Mouse (Mus musculus) kidney, postnatal 25 days (tissue): ENCODE measurements around the gene Prkca.

Experiments
- DNase-seq, 2 experiments: peaks; one replicate each; pipeline ENCODE4 v3.0.0; 2021; ENCODE audit warnings: mixed read lengths in 2 of 2

Gene Prkca

GRCm38 (mm10) chr11:108336445-108336844, 7.3 kb downstream of the Prkca start:
- DNase-seq, result no peak

- no peak for DNase-seq
Observed at GRCm38 (mm10) chr11:108335536-108335935, 8.2 kb downstream of the Prkca start.

- DNase-seq, result no peak
Observed at GRCm38 (mm10) chr11:108334658-108335057, 9.1 kb downstream of the Prkca start.

DNA sequence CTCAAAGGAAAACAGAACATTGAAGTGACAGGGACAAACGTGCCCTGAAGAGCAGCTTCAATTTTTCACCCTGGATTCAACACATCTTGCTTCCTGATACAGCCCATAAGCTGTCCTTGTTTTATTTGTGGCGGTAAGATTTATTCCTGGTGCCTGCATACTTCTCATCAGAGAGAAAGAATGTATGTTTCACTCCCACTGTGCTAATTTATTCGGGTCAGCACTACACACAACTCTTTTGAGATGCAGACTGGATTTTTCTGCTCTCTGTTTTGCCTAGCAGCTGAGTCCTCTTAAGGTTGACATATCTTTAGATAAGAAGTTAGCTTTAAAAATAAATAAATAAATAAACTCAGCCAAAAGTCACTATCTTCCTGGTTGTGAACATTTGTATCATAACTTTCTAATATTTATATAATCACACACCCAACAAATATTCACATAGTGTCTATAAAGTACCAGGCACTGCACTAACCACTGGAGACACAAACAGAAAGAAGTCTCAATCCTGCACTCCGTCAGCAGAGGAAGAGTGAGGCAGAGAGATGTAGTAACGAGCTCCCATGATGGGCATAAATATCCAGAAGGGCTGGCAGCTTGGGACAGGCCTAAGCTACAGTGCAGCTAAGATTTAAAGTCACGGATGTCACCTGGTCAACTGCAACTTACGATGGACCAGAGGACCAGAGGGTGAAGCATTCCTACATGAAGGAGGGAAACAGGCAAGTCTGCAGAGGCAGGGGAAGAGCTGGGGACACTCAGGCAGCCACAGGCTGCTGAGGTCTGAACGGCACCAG, 9.9 kb downstream of the Prkca start:
- no peak for DNase-seq

DNA sequence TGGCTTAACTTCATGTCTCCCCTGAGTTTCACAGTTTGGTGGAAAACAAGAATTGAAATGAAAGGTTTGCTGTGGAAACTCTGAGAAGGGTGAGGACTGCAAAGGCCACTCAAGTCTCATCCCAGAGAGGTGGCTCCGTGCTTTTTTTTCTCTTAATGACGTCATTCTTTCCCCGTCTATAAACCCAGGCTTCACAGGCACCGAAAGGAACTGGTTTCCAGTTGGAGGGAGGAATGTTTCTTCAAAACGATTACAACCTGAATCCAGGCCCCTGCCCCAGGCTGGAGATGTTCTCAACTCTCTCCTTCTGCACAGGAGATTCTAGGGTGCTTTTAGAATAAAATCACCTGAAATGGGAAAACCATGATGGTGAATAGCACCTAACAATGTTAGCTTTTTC, 10.7 kb downstream of the Prkca start:
- no peak for DNase-seq

DNA sequence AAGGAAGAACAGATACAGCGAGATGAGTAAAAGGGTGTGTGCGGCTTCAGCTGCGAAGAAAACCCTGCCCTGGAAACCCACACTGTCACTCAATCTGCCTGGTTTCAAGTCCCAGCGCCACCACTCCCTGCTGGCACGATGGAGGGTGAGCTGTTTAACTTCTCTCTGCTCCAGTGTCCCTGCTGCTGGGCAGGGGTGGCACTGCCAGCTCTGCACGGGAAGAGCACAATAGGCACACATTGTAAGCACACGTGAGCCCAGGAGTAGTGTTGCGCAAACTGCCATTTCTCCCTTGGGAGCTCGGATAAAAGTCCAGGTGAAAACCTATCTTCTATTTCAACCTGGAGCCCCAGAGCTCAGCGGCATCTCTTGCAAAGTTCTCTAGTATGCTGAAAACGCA, 12.9 kb downstream of the Prkca start:
- no peak for DNase-seq

- DNase-seq, result no peak
Observed at GRCm38 (mm10) chr11:108325943-108326342, 17.8 kb downstream of the Prkca start.

DNA sequence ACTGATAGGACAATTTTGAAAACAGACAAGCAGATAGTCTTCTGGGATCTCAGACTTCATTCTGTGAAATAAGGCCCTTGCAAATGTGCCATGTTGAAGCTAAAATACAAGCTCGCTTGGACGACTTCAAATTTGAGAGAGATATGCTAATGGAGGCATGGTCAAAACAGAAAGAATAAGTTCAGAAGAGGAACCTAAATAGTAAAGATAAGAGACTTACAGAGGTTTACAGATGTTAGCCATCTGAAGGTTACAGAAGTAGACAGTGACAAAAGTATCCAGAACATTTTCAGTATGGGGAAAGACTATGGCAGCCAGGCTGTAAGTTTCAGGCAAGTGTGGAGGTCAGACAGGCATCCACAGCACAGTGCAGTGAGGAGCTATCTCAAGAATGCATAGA, 21.6 kb downstream of the Prkca start:
- DNase-seq, result no peak

GRCm38 (mm10) chr11:108320561-108320960, 23.2 kb downstream of the Prkca start:
- DNase-seq, result no peak

- DNase-seq, result no peak
Observed at GRCm38 (mm10) chr11:108319162-108319561, 24.6 kb downstream of the Prkca start.

- no peak for DNase-seq
Observed at GRCm38 (mm10) chr11:108317878-108318277, 25.9 kb downstream of the Prkca start.

DNA sequence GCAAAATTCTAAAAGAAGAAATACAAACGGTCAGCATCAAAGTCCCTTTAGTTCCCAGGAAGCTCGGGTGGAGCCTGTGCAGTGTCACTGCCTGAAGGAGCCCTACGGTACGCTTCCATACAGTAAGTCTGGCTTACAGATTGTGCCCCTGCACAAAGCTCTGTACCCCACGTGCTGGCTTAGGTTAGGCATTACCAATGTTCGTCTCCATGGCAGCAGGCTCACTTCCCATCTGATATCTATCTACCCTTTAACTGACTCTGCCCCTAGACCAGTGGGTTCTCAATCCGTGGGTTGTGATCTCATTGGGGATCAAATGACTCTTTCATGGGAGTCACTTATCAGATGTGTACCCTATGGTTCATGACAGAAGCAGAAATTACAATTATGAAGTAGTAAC, 28.0 kb downstream of the Prkca start:
- no peak for DNase-seq

- DNase-seq, result no peak
Observed at GRCm38 (mm10) chr11:108312516-108312915, 31.2 kb downstream of the Prkca start.

- no peak for DNase-seq
Observed at GRCm38 (mm10) chr11:108311912-108312311, 31.8 kb downstream of the Prkca start.

- peak in 1 of 2 experiments; percentile 11 for DNase-seq
Observed at GRCm38 (mm10) chr11:108309791-108310190, 33.9 kb downstream of the Prkca start.

- no peak for DNase-seq
Observed at GRCm38 (mm10) chr11:108308253-108308652, 35.5 kb downstream of the Prkca start.

DNA sequence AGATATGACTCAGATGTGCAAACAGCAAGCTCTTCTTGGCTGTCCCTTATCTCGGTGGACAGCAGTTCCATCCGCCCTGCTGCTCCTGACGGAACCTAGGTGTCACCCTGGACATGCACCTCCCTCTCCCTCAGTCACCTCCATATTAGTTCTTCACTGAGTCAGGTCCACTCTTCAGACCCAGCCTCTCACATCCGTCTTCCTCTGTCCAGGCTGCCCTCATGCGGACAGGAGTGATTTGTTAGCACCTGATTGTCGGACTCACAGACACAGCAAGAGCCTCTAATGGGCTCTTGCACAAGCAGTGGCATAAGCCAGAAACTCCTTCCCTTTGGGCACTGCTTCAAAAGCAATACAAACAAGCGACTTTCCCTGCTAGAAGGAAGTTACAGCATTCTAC, 36.5 kb downstream of the Prkca start:
- DNase-seq, result no peak

DNA sequence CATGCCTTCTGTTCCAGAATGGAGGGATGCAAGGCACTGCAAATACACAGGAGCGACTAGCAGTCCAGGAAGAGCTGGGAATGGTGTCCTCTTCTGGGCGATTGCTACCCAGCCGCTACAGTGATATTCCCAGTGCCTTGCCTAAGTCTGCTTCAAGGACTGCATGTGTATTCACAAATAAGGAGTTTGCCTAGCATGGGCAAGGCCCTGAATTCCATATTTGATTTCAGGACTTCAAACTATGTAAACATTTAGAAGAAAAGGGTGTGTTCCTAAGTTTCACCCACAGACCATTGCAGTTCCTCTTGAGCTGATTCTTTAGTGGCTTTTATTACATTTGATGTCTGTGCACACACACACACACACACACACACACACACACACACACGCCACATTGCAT, 39.9 kb downstream of the Prkca start:
- DNase-seq, result no peak

- DNase-seq, result no peak
Observed at GRCm38 (mm10) chr11:108301796-108302490, 41.8 kb downstream of the Prkca start.

- no peak for DNase-seq
Observed at GRCm38 (mm10) chr11:108301036-108301435, 42.7 kb downstream of the Prkca start.

DNA sequence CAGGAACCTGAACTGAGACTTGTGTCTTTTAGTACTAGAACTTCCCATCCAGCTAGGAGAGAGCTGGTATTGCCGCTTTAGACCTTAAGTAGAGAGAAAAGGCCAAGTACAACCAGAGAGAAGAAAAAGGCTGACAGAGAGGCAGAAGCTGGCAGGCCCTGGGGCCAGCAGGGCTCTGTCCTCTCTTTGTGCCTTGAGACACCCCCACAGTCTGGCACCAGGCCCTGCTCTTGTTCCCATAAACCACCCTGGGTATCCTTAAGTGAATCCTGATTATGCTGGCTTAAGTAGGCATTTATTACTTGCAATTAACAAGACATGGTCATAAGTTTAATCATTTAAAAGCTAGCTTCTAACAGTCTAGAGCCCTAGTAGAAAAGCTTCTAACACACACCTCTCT, 43.3 kb downstream of the Prkca start:
- no peak for DNase-seq

DNA sequence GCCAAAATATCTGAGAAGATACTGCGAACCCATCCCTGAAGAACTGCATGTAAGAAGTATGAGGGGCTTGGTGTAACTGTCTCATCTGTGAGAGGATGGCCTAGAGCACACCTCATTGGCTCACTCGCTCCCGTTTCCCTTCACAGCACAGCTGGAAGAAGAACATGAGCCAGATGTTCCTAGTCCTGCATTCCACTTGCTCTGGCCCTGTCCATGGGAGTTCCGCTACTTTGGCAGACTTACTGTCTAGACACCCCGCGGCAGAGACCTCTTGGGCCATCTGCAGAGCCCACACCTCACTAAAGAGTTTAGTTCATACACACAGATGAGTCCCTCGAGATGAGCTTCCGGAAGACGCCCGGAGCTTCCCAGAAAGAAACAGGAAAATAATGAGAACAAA, 43.8 kb downstream of the Prkca start:
- no peak for DNase-seq

DNA sequence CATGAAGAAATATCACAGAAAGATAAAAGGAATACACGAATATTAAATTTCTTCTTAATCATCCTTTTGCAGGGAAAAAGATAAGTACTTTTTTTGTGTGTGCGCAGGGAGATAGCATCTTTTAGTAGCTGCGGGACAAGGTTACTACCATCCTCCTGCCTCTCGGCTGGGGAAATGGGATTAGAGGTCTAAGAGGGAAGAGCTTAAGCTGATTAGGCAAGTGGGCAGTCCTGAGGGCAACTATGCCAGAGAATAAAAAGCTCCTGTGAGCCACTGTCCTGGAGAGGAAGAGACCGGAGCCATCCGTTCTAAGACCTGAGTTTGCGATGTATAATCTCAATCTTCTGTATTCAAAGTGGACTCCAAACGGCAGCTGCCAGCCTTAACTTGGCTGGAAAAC, 45.8 kb downstream of the Prkca start:
- no peak for DNase-seq

DNA sequence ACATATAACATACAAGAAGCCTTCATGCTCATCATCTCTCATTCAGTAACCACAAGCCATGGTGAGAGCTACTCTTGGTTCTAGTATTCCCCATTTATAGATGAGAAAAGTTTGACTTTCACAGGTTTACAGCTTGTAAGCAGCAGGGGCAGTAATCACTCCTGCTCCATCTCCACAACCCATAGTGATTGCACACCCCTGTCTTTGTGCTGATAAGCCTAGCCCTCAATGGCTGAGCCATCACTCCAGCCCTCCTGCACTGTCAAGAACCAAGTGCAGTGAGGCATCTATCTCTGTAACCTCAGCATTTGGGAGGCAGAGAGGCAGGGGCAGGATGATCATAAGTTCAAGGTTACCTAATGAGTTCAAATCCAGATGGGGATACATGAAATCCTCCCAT, 48.4 kb downstream of the Prkca start:
- no peak for DNase-seq
